Mouse (Mus musculus) heart, postnatal 36 days (tissue): Measurements from ENCODE around the gene Boc. TPM values are rescaled to one million over a fixed set of nuclear protein-coding genes. Genes with fewer than 3 reads are reported as not detected.

Experiments used
- DNase-seq, 2 experiments: peaks; one replicate each; pipeline ENCODE4 v3.0.0; 2021 to 2022
- intact Hi-C: fragments of 180-260 bp; cut with DNase I; formaldehyde crosslinking; loops from one replicate; pipeline ENCODE4 v1.15.1; 2025
- total RNA-seq, 2 experiments: library from RNA; stranded (reverse); gene quantifications; 2 replicates each; pipeline ENCODE4 v1.2.3; 2021

Gene Boc
- total RNA-seq, 2 experiments from 2014 or later = 4.8 to 5.9 TPM

- intact Hi-C loops = no loop called here
- DNase-seq = no peak
These were observed 61.7 kb downstream of the Boc start for GRCm38 (mm10) chr16:44496971-44497464.

- DNase-seq = no peak
- intact Hi-C loops = loop anchor here (5.0 kb wide), 1 partner anchor 583 kb away; no protein-coding TSS in a partner anchor
These were observed 64.1 kb downstream of the Boc start for GRCm38 (mm10) chr16:44494441-44495108.

GRCm38 (mm10) chr16:44493868-44494267 lies 64.8 kb downstream of the Boc start:
- peak; percentile 32 to 33 for DNase-seq
- intact Hi-C loops = loop anchor here (5.0 kb wide), 1 partner anchor 583 kb away; no protein-coding TSS in a partner anchor

GRCm38 (mm10) chr16:44492706-44493105 lies 66.0 kb downstream of the Boc start:
- intact Hi-C loops = loop anchor here (5.0 kb wide), 1 partner anchor 585 kb away; no protein-coding TSS in a partner anchor
- no peak for DNase-seq

- intact Hi-C loops = loop anchor here (5.0 kb wide), 1 partner anchor 585 kb away; no protein-coding TSS in a partner anchor
- DNase-seq = no peak
These were observed 66.5 kb downstream of the Boc start for GRCm38 (mm10) chr16:44492151-44492550.

GRCm38 (mm10) chr16:44491051-44491450 lies 67.6 kb downstream of the Boc start:
- intact Hi-C loops = loop anchor here (5.0 kb wide), 1 partner anchor 586 kb away; no protein-coding TSS in a partner anchor
- DNase-seq = no peak

- intact Hi-C loops = loop anchor here (10.0 kb wide), 1 partner anchor 228 kb away; no protein-coding TSS in a partner anchor
- DNase-seq = no peak
These were observed 71.5 kb downstream of the Boc start for GRCm38 (mm10) chr16:44487194-44487593.

GRCm38 (mm10) chr16:44486612-44487011 lies 72.1 kb downstream of the Boc start:
- intact Hi-C loops = loop anchor here (10.0 kb wide), 1 partner anchor 228 kb away; no protein-coding TSS in a partner anchor
- DNase-seq = no peak

GRCm38 (mm10) chr16:44485691-44486090 lies 73.0 kb downstream of the Boc start:
- intact Hi-C loops = loop anchor here (10.0 kb wide), 1 partner anchor 229 kb away; no protein-coding TSS in a partner anchor
- no peak for DNase-seq

- intact Hi-C loops = loop anchor here (1.0 to 10.0 kb wide), 3 partner anchors 72 to 230 kb away; partner anchors contain the start of gene Boc
- no peak for DNase-seq
These were observed 73.9 kb downstream of the Boc start for GRCm38 (mm10) chr16:44484831-44485230.

GRCm38 (mm10) chr16:44484079-44484478 lies 74.6 kb downstream of the Boc start:
- DNase-seq = peak; percentile 77 to 92
- intact Hi-C loops = loop anchor here (1.0 to 10.0 kb wide), 3 partner anchors 73 to 231 kb away; partner anchors contain the start of gene Boc

- intact Hi-C loops = loop anchor here (5.0 to 10.0 kb wide), 2 partner anchors 75 to 233 kb away; partner anchors contain the start of gene Boc
- no peak for DNase-seq
These were observed 76.8 kb downstream of the Boc start for GRCm38 (mm10) chr16:44481599-44482593.

- intact Hi-C loops = loop anchor here (5.0 to 10.0 kb wide), 2 partner anchors 77 to 234 kb away; partner anchors contain the start of gene Boc
- DNase-seq = no peak
These were observed 78.1 kb downstream of the Boc start for GRCm38 (mm10) chr16:44480616-44481015.

GRCm38 (mm10) chr16:44479852-44480251 lies 78.8 kb downstream of the Boc start:
- DNase-seq = no peak

GRCm38 (mm10) chr16:44478767-44479166 lies 79.9 kb downstream of the Boc start:
- no peak for DNase-seq
- intact Hi-C loops = no loop called here

More at GRCm38 (mm10) chr16:44479852-44480251, 78.8 kb downstream of the Boc start:
- intact Hi-C loops = loop anchor here (5.0 to 10.0 kb wide), 2 partner anchors 77 to 235 kb away; partner anchors contain the start of gene Boc

GRCm38 (mm10) chr16:44475682-44476375 lies 82.9 kb downstream of the Boc start:
- no peak for DNase-seq
- intact Hi-C loops = no loop called here

- DNase-seq = no peak
- intact Hi-C loops = no loop called here
These were observed 83.4 kb downstream of the Boc start for GRCm38 (mm10) chr16:44475281-44475680.

GRCm38 (mm10) chr16:44460922-44461321 lies 97.8 kb downstream of the Boc start:
- no peak for DNase-seq
- intact Hi-C loops = no loop called here

GRCm38 (mm10) chr16:44458826-44459225 lies 99.9 kb downstream of the Boc start:
- DNase-seq = no peak
- intact Hi-C loops = no loop called here

GRCm38 (mm10) chr16:44457858-44458257 lies 100.8 kb downstream of the Boc start:
- intact Hi-C loops = no loop called here

More at GRCm38 (mm10) chr16:44457858-44458257, 100.8 kb downstream of the Boc start:
- DNase-seq = no peak
